In genomic region chr3:129161333-129162035, GRCm38 (mm10) we compare ENCODE assay signal across 23 mouse cellular contexts. TPM values are rescaled to one million over a fixed set of nuclear protein-coding genes. Genes with fewer than 3 reads are reported as not detected.
DNase-seq lines count a peak whose midpoint lies in the region; ATAC-seq and TF ChIP-seq lines count a peak whose summit lies in the region.
"Had no signal": no experiment of that assay in that cellular context is flagged by ENCODE, and none has a peak within 500 bp of the region (broad histone marks: within the 10 kb centered on the region; RNA-seq: fewer than 3 reads in every experiment).

No protein-coding gene starts in this region.

- no peak overlapping the region for H3K4me2 ChIP-seq in kidney, embryonic 15.5 days
- no peak overlapping the region for H3K4me2 ChIP-seq in forebrain, embryonic 12.5 days
- no peak overlapping the region for H3K4me2 ChIP-seq in forebrain, postnatal 0 days (ENCODE audit: low read depth)
- H3K4me2 ChIP-seq: heart, embryonic 13.5 days; hindbrain, embryonic 12.5 days; limb, embryonic 12.5 days; liver, embryonic 11.5 days; midbrain, embryonic 12.5 days had no signal

- no peaks in the 10 kb centered on the region for H3K79me2 ChIP-seq in C2C12 (ENCODE audit: control insufficient read depth, insufficient read depth)

- TF ChIP-seq POLR2A in kidney, adult 2 months (IDR thresholded peaks at IDR 0.05; ENCODE audit: low read depth, low read length): no peak

- H3K27me3 ChIP-seq in kidney, embryonic 15.5 days: peaks cover 10% of the 10 kb centered on the region; the same call in 1 of the 2 replicates
- H3K27me3 ChIP-seq in kidney, adult 2 months (replicated peaks; ENCODE audit: control insufficient read depth, insufficient read depth, low read length): no peaks in the 10 kb centered on the region
- no peaks in the 10 kb centered on the region for H3K27me3 ChIP-seq in C2C12 (ENCODE audit: control insufficient read depth, insufficient read depth, insufficient read length)
- H3K27me3 ChIP-seq in forebrain, embryonic 12.5 days: no peaks in the 10 kb centered on the region
- H3K27me3 ChIP-seq in forebrain, postnatal 0 days (ENCODE audit: insufficient read depth, low read length): no peaks in the 10 kb centered on the region
- H3K27me3 ChIP-seq: hindbrain, embryonic 12.5 days; midbrain, embryonic 12.5 days had no signal

- ATAC-seq in kidney, embryonic 15.5 days (replicated peaks; ENCODE audit: low FRiP score): peak; percentile 69
- ATAC-seq in granulocyte monocyte progenitor cell, adult 5-6 weeks (replicated peaks; ENCODE audit: poor library complexity, severe bottlenecking): peak; percentile 14; the same call in 1 of the 2 replicates
- no peak for ATAC-seq in forebrain, embryonic 12.5 days (ENCODE audit: low FRiP score)
- no peak for ATAC-seq in forebrain, postnatal 0 days
- ATAC-seq: liver, postnatal 0 days; lung, postnatal 0 days had no signal

- H3ac ChIP-seq in C2C12 (ENCODE audit: control insufficient read depth, insufficient read length, low read depth): no peak overlapping the region

- H3K9ac ChIP-seq in kidney, embryonic 15.5 days: no peak overlapping the region
- no peak overlapping the region for H3K9ac ChIP-seq in forebrain, embryonic 12.5 days
- H3K9ac ChIP-seq in forebrain, postnatal 0 days: no peak overlapping the region
- H3K9ac ChIP-seq: heart, embryonic 13.5 days; hindbrain, embryonic 12.5 days; limb, embryonic 12.5 days; liver, postnatal 0 days; midbrain, embryonic 12.5 days had no signal

- 78% methylated on average over 11 of the region's 11 CpGs for WGBS in kidney, embryonic 15.5 days
- WGBS in kidney, adult 2 months: 78% methylated on average over 11 of the region's 11 CpGs
- 82% methylated on average over 11 of the region's 11 CpGs for WGBS in forebrain, embryonic 12.5 days
- WGBS in forebrain, postnatal 0 days: 76% methylated on average over 11 of the region's 11 CpGs

- no peak for TF ChIP-seq CTCF in kidney, adult 2 months (conservative IDR thresholded peaks at IDR 0.05; ENCODE audit: insufficient read depth, insufficient read length, low read depth, low read length)
- no peak for TF ChIP-seq CTCF in C2C12 (IDR thresholded peaks at IDR 0.05; ENCODE audit: control insufficient read depth, insufficient read depth, insufficient read length)
- no peak for TF ChIP-seq CTCF in forebrain, postnatal 0 days (IDR thresholded peaks at IDR 0.05; ENCODE audit: low read depth)

- no peaks in the 10 kb centered on the region for H3K36me3 ChIP-seq in kidney, embryonic 15.5 days
- no peaks in the 10 kb centered on the region for H3K36me3 ChIP-seq in kidney, adult 2 months (ENCODE audit: control insufficient read depth, insufficient read depth, low read length)
- no peaks in the 10 kb centered on the region for H3K36me3 ChIP-seq in C2C12 (ENCODE audit: control insufficient read depth, insufficient read depth)
- no peaks in the 10 kb centered on the region for H3K36me3 ChIP-seq in forebrain, embryonic 12.5 days (replicated peaks)
- H3K36me3 ChIP-seq in forebrain, postnatal 0 days (ENCODE audit: insufficient read depth): no peaks in the 10 kb centered on the region
- H3K36me3 ChIP-seq: heart, embryonic 13.5 days; hindbrain, embryonic 12.5 days; limb, embryonic 12.5 days; midbrain, embryonic 12.5 days had no signal

- DNase-seq in kidney, adult 2 months: no peak
- DNase-seq in 3T3-L1 (ENCODE audit: low read depth, low spot score): peak; percentile 16
- no peak for DNase-seq in urinary bladder, postnatal 4 days (ENCODE audit: low spot score in 2 of 2)
- DNase-seq in forebrain, postnatal 0 days: no peak
- DNase-seq: adrenal gland, postnatal 14 days; cerebellum, adult 8-10 months; cerebellum, postnatal 36 days; kidney, adult 11 months; kidney, postnatal 25 days; liver, postnatal 0 days; thymus, postnatal 14 days had no signal

- H3K4me1 ChIP-seq in kidney, embryonic 15.5 days: 0 out of 2 replicates have a peak, but pooled peaks cover 3% of the 10 kb centered on the region
- H3K4me1 ChIP-seq in kidney, adult 2 months (ENCODE audit: control insufficient read depth, insufficient read depth, low read length): no peaks in the 10 kb centered on the region
- H3K4me1 ChIP-seq in forebrain, embryonic 12.5 days: no peaks in the 10 kb centered on the region
- no peaks in the 10 kb centered on the region for H3K4me1 ChIP-seq in forebrain, postnatal 0 days (ENCODE audit: insufficient read depth)
- H3K4me1 ChIP-seq: hindbrain, embryonic 12.5 days; midbrain, embryonic 12.5 days had no signal

- no peaks in the 10 kb centered on the region for H3K9me3 ChIP-seq in kidney, embryonic 15.5 days (replicated peaks)
- no peaks in the 10 kb centered on the region for H3K9me3 ChIP-seq in forebrain, embryonic 12.5 days
- no peaks in the 10 kb centered on the region for H3K9me3 ChIP-seq in forebrain, postnatal 0 days (ENCODE audit: low read length)
- H3K9me3 ChIP-seq: heart, embryonic 13.5 days; hindbrain, embryonic 12.5 days; limb, embryonic 12.5 days; midbrain, embryonic 12.5 days had no signal

- H3K79me3 ChIP-seq in C2C12 (ENCODE audit: low read depth): no peaks in the 10 kb centered on the region

- H3K27ac ChIP-seq in kidney, embryonic 15.5 days: no peak overlapping the region
- H3K27ac ChIP-seq in kidney, adult 2 months (ENCODE audit: insufficient read depth, low read depth, low read length): no peak overlapping the region
- H3K27ac ChIP-seq in forebrain, embryonic 12.5 days: no peak overlapping the region
- H3K27ac ChIP-seq in forebrain, postnatal 0 days (ENCODE audit: low read depth, low read length): no peak overlapping the region
- H3K27ac ChIP-seq: heart, embryonic 13.5 days; hindbrain, embryonic 12.5 days; limb, embryonic 12.5 days; midbrain, embryonic 12.5 days had no signal

- no peak overlapping the region for H3K4me3 ChIP-seq in kidney, embryonic 15.5 days (replicated peaks)
- H3K4me3 ChIP-seq in kidney, adult 2 months (ENCODE audit: insufficient read depth, low read depth, low read length): no peak overlapping the region
- H3K4me3 ChIP-seq in C2C12 (ENCODE audit: insufficient read depth, poor library complexity, severe bottlenecking): no peak overlapping the region
- H3K4me3 ChIP-seq in forebrain, embryonic 12.5 days (replicated peaks): no peak overlapping the region
- H3K4me3 ChIP-seq in forebrain, postnatal 0 days (ENCODE audit: low read depth, low read length): no peak overlapping the region
- H3K4me3 ChIP-seq: heart, embryonic 13.5 days; hindbrain, embryonic 12.5 days; limb, embryonic 12.5 days; midbrain, embryonic 12.5 days had no signal

TF ChIP-seq in C2C12, 6 proteins besides CTCF, POLR2A, EP300 and RAD21:
- TF ChIP-seq USF1 (IDR thresholded peaks at IDR 0.05; ENCODE audit: low read depth) (no peak), FOSL1 (IDR thresholded peaks at IDR 0.05; ENCODE audit: insufficient read depth, low read length, poor library complexity, severe bottlenecking) (peak; percentile 12), CEBPB (IDR thresholded peaks at IDR 0.05; ENCODE audit: low read depth) (peak; percentile 95)

RNA-seq across cellular contexts. Expression of gene Pitx2, which starts 38.2 kb away (rescaled TPM):
- 6.2 and 9.8 TPM in 2 replicates for polyA plus RNA-seq in kidney, embryonic 15.5 days (2015; fragmentation: Nextera tagmentation; extraction: Ambion mirVana)
- polyA plus RNA-seq in kidney, adult 2 months (2012; rRNA removed): 9.9 and 10.5 TPM in 2 replicates
- polyA plus RNA-seq in C2C12 (2012; fragmentation: generic; extraction: Trizol): 31.8 TPM
- not detected in 2 replicates for total RNA-seq in granulocyte monocyte progenitor cell, adult 5-6 weeks (2014; fragmentation: Nextera tagmentation)
- not detected in 2 replicates for total RNA-seq in granulocyte monocyte progenitor cell, adult 5-6 weeks (2017)
- 15.9 and 28.3 TPM in 2 replicates for polyA plus RNA-seq in forebrain, embryonic 12.5 days (2016; fragmentation: Nextera tagmentation; extraction: Ambion mirVana)
- total RNA-seq in forebrain, postnatal 0 days (2014; rRNA removed): 2.1 and 10.5 TPM in 2 replicates
- polyA plus RNA-seq in forebrain, postnatal 0 days (2015; fragmentation: Nextera tagmentation; extraction: Ambion mirVana): 2.5 and 7.2 TPM in 2 replicates
- total RNA-seq: adrenal gland, postnatal 14 days; left cerebral cortex, postnatal 14 days; neutrophil, adult 5-6 weeks had no signal

Comparison
In these comparisons a context has a peak if more than half of its experiments do, and no peak if none do; other contexts are left out.
1. ATAC-seq: peak in kidney, embryonic 15.5 days (single experiment) and granulocyte monocyte progenitor cell, adult 5-6 weeks (single experiment); none in forebrain, embryonic 12.5 days (single experiment) and forebrain, postnatal 0 days (single experiment).